Mouse (Mus musculus): ENCODE results near the gene Ergic3.

Gene Ergic3

DNA sequence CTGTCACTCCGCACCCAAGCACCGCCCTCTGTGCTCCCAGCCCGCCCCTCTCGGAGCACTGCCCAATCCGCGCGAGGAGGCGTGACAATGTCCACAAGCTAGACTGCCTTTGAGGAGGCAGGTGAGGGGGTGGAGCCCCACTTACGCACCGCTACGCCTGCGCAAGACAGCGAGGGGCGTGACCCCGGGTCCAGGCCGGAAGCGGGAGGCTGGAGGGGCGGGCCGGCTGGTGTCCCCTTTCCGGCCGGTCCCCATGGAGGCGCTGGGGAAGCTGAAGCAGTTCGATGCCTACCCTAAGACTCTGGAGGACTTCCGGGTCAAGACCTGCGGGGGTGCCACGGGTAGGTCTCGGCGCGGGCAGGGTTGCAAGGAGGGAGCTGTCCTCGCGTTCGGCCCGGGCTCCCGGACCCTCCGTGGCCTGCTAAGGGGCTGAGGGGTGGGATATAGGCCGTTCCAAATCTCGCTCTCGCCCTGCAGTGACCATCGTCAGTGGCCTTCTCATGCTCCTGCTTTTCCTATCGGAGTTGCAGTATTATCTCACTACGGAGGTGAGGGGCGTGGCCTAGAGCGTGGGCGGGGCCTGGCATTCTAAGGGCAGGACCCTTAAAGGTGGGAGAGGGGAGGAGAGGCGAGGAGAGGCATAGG is at the start of gene Ergic3, which contains the start of gene 6430550D23Rik:
TSS of gene Ergic3 (plus strand) at position 158 of the 645 bp plus-strand sequence.
TSS of gene 6430550D23Rik (minus strand) at position 90 of the 645 bp plus-strand sequence.
- peak; percentile 96 for DNase-seq (ENCODE audit: low read depth, low spot score)

DNA sequence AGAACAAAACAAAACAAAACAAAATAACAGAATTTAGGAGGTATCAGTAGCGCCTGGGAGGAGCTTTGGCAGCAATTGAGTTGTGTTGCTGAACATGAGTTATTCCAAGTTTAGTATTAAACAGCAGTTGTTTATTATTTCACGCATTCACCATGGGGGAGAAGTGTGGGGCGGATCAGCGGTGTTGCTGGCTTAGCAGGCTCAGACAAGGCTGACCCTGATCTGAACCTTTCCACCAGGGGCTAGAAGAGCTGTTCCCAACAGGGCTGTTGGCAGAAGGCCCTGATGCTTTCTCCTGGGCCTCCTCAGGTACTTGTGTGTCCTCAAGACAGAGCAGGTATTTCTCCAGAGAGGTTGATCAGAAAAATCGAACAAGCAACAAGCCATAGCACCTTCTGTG is 47.9 kb upstream of the Ergic3 start:
- no peak for DNase-seq (ENCODE audit: low read depth, low spot score)

DNA sequence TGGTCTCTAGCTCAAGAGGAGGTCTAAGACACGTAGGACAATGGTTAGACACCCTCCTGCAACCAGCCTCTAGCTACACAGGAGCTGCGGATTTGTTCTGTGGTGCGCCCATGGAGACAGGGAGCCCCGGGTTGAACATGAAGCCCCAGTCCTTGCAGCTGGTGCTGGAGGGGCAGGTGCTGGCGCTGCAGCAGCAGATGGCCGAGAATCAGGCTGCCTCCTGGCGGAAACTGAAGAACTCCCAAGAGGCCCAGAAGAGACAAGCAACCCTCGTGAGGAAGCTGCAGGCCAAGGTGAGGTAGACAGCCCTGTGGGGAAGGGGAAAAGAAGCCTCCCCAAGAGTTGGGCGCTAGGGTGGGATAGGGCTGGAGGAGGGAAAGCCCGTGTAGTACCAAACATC is 46.0 kb upstream of the Ergic3 start:
- DNase-seq (ENCODE audit: low read depth, low spot score) = no peak

DNA sequence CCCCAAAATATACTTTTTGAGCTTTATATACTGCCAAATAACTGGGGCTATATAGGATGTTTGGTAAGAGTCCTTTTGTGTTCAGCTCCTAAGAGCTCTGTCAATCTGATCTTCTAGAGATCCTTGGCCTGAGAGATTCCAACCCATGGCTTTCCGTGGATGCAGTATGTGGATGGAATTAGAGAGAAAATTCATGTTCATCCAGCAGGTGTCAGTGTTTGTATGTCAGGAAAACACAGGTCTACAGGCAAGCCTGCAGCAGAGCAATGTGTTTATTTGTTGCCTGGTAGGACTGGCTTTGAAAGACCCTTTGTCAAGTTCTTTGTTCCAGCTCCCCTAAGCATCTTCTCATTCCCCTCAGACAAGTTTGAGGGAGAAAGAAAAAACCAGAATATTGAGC is 44.9 kb upstream of the Ergic3 start:
- DNase-seq (ENCODE audit: low read depth, low spot score) = no peak

DNA sequence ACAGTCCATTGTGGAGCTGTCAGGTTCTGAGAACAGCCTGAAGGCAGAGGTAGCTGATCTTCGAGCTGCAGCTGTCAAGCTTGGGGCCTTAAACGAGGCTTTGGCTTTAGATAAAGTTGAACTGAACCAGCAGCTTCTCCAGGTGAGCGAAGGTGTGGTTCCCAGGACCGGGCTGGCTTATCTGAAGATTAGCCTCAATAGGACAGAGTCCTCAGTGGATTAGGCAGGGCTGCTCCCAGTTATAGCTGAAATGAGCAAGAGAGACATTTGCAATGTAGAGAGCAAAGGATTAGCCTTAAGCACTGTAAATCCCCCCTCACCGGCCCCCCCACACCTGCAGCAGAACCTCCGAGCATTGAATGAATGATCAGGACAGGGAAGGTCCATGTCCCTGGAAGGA is 34.5 kb upstream of the Ergic3 start:
- no peak for DNase-seq (ENCODE audit: low read depth, low spot score)

DNA sequence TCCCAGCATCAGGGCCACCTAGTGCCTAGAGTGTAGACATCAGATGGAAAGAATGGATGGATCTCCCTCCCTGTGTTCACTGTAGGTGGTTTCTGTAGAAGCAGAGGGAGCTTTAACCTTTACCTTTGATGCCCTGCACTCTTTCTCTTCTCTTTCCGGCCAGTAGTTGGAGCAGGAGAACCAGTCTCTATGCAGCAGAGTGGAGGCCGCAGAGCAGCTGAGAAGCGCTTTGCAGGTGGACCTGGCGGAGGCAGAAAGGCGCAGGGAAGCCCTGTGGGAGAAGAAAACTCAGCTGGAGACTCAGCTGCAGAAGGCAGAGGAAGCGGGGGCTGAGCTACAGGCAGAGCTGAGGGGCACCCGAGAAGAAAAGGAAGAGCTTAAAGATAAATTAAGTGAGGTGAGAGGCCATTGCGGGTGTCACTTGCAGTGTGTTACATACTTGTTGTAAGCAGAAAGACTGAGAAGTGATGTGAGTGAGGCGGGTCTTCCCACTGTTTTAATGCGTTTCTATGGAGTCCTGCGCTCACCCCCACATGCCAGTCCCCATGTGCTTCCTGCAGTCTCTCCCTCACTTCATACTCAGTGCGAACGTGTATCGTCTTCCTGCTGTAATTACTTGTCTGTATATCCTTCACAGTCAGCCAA is 33.6 kb upstream of the Ergic3 start:
- DNase-seq (ENCODE audit: low read depth, low spot score) = no peak

DNA sequence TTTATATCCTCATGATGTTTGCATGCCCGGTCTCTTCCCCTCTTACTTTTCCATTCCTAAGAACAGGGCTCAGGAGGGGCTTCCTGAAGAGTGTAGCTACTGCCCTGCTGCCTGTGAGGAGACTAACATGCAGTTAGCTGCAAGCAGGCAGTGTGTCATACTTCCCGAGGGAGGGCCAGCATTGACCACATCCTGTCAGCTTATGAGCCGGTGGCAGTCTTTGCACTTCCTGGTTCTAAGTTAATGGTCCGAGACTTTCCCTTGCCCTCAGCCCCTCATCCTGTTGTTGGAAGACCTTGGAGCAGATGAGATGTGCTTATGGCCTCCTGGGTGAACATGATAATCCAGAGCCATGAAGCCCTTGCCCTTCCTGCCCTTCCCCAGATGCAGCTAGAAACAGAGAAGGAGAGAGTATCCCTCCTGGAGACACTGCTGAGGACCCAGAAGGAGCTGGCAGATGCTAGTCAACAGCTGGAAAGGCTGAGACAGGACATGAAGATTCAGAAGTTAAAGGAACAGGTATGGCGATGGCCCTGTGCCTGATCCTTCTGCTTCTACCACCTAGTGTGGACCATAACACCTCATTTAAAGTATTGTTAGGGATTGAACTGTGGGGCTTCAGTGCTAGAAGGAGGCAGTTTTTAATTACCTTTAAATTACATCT is 28.4 kb upstream of the Ergic3 start:
- peak; percentile 37 for DNase-seq (ENCODE audit: low read depth, low spot score)

DNA sequence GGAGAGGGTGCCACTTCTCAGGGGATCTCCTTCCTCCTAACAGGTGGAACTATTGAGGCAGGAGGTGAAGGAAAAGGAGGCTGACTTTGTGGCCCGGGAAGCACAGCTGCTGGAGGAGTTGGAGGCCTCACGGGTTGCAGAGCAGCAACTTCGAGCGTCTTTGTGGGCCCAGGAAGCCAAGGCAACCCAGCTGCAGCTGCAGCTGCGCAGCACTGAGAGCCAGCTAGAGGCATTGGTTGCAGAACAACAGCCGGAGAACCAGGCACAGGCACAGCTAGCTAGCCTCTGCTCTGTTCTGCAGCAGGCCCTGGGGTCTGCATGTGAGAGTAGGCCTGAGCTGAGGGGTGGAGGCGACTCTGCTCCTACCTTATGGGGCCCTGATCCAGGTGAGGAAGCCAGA is 22.1 kb upstream of the Ergic3 start:
- DNase-seq (ENCODE audit: low read depth, low spot score) = no peak

DNA sequence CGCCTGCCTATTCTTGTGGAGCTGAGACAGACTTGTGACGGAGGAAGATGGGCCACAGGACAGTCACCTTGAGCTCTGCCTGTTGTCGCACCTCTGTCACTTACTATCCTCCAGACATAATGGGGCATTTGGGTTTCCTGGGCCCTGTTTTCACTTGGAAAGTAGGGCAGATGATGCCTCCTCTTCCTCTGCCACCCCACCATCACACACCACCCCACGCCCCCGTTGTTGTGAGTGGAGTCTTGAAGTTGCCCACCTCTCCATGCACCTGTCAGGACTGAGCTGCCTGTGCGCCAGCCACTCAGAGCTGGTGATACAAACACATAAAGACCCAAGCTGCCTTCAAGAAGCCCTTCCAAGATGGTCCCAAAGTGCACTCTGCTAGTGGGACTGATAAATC is 20.7 kb upstream of the Ergic3 start:
- no peak for DNase-seq (ENCODE audit: low read depth, low spot score)

DNA sequence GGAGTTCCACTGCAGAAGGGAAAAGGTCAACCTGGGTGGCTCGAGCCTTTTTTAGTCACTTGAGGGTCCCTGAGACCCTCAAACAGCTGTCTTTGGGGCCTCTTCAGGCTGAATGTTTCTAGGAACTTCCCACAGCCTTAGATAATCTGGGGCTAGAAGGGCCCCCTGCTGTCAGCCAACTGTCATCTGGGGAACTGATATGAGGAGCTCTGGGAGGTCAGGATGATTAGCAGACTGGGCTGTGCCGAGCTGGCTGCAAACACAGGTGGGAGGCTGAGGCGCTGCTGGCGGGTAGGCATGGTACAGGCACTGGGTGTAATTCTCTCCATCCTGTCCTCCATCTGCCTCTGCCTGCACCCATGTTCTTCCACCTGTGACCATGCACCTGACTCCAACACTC is 18.8 kb upstream of the Ergic3 start:
- no peak for DNase-seq (ENCODE audit: low read depth, low spot score)

DNA sequence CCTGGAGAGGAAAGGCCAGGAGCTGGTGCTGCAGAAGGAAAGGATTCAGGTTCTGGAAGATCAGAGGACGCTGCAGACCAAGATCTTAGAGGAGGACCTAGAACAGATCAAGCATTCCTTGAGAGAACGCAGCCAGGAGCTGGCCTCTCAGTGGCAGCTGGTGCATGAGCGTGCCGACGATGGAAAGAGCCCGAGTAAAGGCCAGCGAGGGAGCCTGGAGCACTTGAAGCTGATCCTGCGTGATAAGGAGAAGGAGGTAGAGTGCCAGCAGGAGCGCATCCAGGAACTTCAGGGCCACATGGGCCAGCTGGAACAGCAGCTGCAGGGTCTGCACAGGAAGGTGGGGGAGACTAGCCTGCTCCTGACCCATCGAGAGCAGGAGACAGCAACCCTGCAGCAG is 16.7 kb upstream of the Ergic3 start:
- DNase-seq (ENCODE audit: low read depth, low spot score) = no peak

DNA sequence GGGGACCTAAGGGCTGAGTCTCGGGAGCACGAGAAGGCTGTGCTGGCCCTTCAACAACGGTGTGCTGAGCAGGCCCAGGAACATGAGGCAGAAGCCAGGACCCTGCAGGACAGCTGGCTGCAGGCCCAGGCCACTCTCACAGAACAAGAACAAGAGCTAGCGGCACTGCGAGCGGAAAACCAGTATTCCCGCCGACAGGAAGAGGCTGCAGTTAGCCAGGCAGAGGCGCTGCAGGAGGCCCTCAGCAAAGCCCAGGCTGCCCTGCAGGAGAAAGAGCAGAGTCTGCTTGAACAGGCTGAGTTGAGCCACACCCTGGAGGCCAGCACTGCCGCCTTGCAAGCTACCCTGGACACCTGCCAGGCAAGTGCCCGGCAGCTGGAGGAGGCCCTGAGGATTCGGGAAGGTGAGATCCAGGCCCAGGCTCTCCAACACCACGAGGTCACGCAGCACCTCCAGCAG is 16.0 kb upstream of the Ergic3 start:
- peak; percentile 87 for DNase-seq (ENCODE audit: low read depth, low spot score)

DNA sequence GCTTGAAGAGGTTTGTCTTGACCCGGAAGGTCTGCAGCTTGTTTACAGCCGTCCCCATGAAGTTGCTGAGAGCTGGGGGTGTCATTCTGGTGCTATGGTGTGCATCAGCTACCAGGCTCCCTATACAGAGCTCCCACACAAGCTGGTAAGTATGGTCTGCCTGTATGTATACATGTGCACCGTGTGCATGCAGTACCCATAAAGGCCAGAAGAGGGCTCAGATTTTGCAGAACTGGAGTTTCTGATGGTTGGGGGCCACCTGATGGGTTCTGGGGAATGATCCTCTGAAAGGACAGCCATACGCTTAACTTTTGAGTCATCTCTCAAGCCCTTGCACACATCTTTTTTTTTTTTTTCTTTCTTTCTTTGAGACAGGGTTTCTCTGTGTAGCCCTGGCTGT is 2.5 kb upstream of the Ergic3 start:
- no peak for DNase-seq (ENCODE audit: low read depth, low spot score)

DNA sequence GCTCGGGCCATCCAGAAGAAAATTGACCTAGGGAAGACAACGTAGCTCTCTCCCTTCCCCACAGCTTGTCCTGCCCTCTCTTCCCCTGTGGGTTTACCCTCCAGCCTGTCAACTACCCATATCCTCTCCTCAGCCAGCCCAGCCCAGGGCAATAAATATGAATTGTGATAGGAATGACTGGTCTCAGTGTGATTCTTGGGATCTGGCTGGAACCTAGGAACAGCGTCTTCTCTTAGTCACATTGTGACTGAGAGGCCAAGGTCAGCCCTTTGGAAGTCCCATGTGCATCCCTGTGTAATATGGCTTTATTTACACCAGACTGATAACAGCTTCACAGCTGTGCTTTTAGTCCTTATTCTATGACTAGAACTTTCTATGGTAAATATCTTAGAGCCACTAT is 10.3 kb downstream of the Ergic3 start:
- DNase-seq (ENCODE audit: low read depth, low spot score) = no peak

DNA sequence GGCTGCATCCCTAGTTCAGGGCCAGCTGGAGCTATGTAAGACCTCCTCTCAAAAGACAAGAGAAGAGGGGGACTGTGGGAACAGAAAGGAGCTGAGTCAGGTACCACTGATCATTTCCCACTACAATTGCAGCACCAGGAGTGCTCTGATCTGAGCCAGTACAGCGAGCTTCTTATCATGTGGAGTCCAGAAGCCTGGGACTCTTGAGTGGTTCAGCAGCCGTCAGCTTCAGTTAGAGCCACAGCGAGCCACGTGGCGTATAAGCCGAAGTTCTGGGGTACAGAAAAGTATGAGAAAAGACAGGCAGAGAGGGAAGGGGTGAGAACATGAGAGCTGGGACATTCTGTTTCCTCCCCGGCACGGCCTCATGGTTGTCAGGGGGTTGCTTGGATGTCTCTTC is 13.4 kb downstream of the Ergic3 start:
- DNase-seq (ENCODE audit: low read depth, low spot score) = no peak

DNA sequence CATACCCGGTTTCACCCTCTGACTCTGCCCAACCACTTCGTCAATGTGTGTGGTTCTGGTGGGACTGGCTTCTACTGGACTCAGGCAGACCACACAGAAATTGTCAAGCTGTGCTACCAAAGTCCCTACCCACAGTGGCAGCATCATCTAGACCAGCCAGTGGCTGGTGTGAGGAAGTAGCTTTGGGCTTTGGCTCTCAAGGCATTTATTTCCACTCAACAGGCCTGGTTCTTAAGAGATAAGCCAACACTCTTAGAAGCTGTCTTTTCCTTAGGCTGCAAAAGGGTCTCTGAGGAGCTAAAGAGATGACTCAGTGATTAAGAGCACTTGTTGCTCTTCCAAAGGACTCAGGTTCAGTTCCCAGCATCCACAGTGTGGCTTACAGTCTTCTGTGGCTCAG is 13.9 kb downstream of the Ergic3 start:
- DNase-seq (ENCODE audit: low read depth, low spot score) = no peak

DNA sequence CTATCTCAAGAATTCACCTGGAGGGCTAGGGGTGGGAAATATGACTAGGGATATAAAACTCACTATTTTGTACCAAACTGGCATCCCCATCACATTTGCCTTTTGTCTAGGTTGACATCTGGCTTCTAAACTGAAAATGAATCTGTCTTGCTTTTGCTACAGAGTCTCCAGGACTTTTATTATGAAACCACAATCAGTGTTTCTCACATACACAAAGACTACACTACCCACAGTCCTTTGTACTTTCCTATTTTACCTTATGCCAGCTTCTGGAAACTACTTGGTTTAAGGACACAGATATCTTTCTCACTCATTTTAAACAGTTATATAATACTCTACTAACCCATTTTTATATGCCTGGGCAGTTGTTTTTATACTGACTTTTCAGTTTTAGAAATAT is 17.6 kb downstream of the Ergic3 start:
- DNase-seq (ENCODE audit: low read depth, low spot score) = no peak

DNA sequence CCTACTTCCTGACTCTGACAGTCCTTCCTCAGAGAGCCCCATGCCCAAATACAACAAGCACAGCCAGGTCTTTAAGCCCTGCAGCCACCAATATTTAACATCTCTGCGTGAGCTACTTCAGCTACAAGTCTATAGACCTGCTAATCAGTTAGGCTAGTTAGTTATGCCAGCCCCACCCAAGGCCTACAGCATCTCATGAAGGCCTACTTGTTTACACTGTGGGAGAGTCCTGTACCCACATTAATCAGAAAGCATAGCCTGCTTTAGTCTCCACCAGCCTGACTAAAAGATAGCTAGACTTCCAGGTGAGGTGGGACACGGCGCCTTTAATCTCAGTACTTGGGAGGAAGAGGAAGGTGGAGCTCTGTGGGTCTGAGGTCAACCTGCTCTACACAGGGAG is 31.5 kb downstream of the Ergic3 start:
- no peak for DNase-seq (ENCODE audit: low read depth, low spot score)

DNA sequence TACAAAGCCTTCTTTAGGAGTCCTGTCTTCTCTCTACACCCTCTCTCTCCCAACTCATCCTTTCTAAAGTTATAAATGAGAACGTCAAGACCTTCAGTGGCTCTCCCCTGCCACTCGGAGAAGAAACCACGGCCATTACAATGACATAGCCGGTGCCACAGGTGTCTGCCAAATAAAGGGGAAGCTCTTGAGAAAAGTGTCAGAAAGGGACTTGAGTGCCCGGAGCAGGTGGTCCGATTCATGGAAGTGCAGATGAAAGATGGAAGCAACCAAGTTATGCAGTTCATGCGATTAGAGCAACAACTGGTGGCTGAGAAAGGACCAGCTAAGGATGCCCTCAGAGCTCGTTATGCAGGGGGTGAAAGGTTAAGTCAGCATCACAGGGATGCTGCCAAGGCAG is 35.1 kb downstream of the Ergic3 start:
- DNase-seq (ENCODE audit: low read depth, low spot score) = no peak

DNA sequence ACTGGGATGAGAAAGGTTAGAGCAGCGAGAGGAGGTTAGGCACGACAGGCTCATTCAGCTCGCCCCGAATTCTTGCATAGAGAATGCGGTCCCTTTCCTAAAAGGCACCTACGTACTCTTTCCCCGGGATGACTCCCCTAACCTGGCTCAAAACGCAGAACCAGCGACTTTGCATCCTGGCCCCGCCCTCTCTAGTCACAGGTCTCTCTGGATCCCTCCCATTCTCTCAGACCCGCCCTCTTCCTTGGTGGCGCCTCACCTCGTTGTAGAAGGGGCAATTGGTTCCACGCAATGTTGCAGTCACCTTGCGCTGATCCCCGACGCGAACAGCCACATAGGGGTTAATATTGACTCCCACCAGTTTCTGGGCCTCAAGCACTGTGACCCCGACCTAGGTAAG is 40.1 kb downstream of the Ergic3 start:
- DNase-seq (ENCODE audit: low read depth, low spot score) = no peak

DNA sequence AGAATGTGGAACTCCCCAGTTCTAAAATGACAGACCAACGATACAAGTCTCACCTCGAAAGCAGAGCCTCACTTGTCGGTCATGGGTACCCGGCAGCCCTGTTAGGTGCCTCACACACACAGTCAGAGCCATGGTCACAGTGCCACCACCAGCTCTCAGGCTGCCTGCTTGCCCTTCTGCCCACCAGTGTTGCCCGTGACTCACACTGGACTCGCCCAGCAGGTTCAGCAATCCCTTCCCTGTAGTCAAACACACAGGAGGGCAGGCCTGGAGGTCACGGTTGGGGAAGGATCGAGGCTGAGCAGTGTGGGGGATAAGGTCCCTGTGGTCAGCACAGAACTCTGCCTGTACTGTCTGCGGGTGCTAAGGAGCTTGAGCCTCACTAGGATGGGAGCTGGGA is 45.0 kb downstream of the Ergic3 start, which contains the start of gene Fer1l4:
TSS of gene Fer1l4 (minus strand) at position 132 of the 400 bp plus-strand sequence.
- no peak for DNase-seq (ENCODE audit: low read depth, low spot score)

DNA sequence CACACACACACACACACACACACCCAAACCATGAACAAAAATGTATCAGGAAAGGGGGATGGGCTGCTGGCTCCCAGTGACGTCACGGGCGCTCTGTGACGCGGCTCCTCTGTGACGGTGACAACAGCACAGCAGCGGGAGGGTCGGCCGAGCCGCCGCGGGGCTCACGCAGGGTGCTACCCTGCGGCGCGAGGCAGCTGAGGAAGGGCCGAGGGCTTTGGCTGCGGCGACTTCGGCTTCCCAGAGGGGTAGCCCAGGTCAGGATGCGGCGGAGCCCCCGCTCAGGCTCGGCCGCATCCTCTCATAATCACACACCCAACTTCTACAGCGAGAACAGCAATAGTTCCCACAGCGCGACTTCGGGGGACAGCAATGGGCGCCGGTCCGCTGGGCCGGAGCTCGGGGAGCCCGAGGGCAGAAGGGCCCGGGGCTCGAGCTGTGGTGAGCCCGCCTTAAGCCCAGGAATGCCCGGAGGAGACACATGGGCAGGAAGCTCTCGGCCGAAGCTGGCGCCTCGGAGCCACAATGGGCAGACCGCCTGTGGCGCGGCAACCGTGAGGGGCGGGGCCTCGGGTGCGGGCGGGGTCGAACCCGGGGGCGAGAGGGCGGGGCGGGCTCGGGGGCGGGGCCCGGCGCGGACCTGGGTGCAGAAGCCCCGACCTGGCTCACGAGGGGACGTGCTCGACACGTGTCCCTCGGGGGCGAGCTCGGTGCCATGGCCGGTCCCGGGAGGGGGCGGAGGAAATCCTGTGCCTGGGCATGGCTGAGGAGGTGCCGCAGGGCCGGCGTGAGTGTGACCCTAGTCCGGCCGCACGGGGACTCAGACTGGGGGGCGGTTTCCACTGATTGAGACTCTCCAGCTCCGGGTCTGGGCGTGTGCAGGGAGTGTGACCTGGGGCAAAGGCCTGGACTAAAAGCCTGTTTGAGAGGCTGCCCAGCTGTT is 57.5 kb downstream of the Ergic3 start, which contains the start of gene Spag4:
TSS of gene Spag4 (plus strand) at position 77 of the 943 bp plus-strand sequence.
- no peak for DNase-seq (ENCODE audit: low read depth, low spot score)

All from skeletal muscle tissue, adult 2 months (tissue).